Mouse (Mus musculus): Measurements from ENCODE around the gene Cry2. TPM values are rescaled to one million over a fixed set of nuclear protein-coding genes. Genes with fewer than 3 reads are reported as not detected.
A peak's percentile ranks its signal among the peaks of the same experiment; 100 is the strongest.

The Cry2 gene
- polyA plus RNA-seq, 1 experiment from 2014 or later, result 21.3 TPM

DNA sequence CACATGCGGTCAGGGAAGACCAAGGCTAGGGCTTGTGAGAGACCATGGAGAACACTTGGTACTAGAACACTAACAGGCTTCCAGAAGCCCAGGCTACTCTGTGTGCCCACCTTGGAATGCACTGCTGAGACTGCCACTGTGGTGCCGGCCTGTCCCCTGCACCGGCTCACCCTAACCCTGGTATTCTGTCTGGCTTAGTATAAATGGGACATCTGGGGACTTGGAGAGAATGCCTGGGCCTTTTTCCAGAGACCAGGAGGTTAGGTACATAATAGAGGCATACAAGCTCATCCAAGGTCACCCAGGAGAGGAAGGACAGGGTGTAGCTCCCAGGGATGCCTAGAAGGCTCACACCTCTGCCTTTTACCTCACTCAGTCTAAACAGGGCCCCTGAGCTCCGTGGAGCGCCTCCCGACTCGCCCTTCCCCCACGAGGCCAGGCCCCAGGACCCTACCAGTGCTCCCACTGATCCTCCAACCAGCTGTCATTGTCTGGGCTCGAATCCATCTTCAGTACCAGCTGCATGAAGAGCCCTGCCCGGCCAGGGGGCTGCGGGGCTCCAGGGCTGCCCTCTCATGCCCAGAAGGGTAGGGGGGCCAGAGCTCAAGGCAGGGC, 42.0 kb downstream of the Cry2 start:
- peak; percentile 3; the same call in 1 of the 2 replicates for ATAC-seq (replicated peaks; ENCODE audit: low FRiP score)
- peak overlapping the region; percentile 46 for H3K4me3 ChIP-seq (replicated peaks)
- peak overlapping the region; percentile 48 for H3K9ac ChIP-seq
- WGBS, result 19% methylated on average over 11 of the region's 11 CpGs
- H3K9me3 ChIP-seq (replicated peaks), result no peaks in the 10 kb centered on the region
- H3K27me3 ChIP-seq, result no peaks in the 10 kb centered on the region
- H3K4me2 ChIP-seq, result peak overlapping the region; percentile 67
- peak overlapping the region; percentile 92 for H3K27ac ChIP-seq
- peaks cover 7% of the 10 kb centered on the region for H3K36me3 ChIP-seq
- H3K4me1 ChIP-seq, result peaks cover 56% of the 10 kb centered on the region

DNA sequence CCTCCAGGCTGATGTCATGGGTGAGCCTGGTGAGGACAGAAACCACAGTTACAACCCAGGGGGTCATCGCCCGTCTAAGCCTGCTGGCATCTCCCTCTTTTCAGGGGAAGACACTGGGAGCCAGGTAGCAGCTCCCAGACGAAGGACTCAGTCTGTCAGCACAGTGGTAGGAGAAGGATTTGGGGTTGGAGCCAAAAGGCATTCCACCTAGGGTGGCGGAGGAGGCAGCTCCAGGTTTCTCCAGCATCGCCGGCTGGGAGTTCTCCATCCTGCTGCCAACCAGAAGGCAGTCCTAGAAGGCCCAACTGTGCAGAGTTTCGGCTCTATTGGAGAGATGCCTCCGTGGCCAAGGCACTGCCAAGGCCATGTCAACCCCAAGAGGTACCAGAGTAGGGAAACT, 42.7 kb downstream of the Cry2 start:
- Histone ChIP-seq H3K4me2 (peak overlapping the region; percentile 67), H3K4me3 (replicated peaks) (no peak overlapping the region; the same call in 1 of the 2 replicates), H3K9ac (no peak overlapping the region), H3K27ac (0 out of 2 replicates have a peak overlapping the region, but pooled peaks have one; percentile 92), H3K27me3 (no peaks in the 10 kb centered on the region), H3K36me3 (peaks cover 14% of the 10 kb centered on the region), H3K4me1 (peaks cover 56% of the 10 kb centered on the region), H3K9me3 (replicated peaks) (no peaks in the 10 kb centered on the region)
- 82% methylated on average over 8 of the region's 8 CpGs for WGBS
- ATAC-seq (replicated peaks; ENCODE audit: low FRiP score), result no peak

DNA sequence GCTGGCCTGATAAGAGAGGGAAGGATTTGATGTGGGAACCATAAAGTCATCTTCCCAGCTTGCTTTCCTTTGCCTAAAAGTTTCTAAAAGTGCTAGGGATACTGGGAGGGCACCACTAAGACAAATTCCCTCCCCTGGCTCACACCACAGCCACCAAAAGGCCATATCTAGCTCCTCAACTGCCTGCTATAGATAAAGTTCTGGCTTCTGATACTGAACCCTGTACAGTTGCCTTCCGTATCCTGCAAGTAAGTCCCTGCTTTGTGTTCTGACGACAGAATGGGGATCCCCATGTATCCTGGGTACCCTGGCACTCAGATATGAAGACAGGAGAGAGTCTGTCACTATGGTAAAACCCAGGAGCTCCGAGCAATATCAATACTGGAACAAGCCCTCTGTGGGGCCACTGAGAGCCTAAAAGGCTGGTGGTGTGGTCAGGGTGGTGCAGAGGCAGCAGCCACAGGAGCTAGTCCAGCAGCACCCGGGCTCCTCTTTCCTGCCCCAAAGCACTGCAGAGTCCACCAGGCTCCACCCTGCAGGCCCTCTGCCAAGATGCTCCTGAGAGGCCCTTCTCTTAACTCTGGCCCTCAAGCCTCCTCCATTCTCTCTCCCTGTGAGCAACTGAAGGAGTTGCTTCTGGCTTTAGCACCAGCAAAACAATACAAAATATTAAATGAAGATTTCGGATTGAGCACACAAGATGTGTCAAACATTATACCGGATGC, 43.5 kb downstream of the Cry2 start:
- Histone ChIP-seq H3K4me2 (0 out of 2 replicates have a peak overlapping the region, but pooled peaks have one; percentile 88), H3K27ac (0 out of 2 replicates have a peak overlapping the region, but pooled peaks have one; percentile 88)
- no peak for ATAC-seq (replicated peaks; ENCODE audit: low FRiP score)

DNA sequence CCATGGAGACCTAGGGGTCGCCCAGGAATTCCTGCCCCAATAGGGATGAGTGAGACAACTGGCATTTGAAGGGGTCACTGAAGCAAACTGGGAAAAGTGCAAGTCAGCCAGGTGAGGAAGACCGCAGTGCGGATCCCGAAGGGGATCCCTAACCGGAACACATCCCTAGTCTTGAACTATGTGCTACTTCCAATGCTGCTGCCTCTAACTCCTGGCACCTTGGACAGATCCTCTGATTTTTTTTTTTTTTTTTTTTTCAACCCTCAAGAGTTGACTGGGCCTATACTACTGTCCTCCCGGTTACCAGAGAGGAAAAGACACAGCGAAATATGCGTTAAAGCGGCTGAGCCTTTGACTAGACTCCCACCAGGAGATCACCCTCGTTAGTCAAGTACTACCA, 44.2 kb downstream of the Cry2 start:
- peak overlapping the region; percentile 81 for H3K4me3 ChIP-seq (replicated peaks)
- no peak for ATAC-seq (replicated peaks; ENCODE audit: low FRiP score)
- peaks cover 29% of the 10 kb centered on the region for H3K36me3 ChIP-seq
- H3K9me3 ChIP-seq (replicated peaks), result no peaks in the 10 kb centered on the region
- H3K27ac ChIP-seq, result peak overlapping the region; percentile 88
- no peaks in the 10 kb centered on the region for H3K27me3 ChIP-seq
- WGBS, result 4% methylated on average over 10 of the region's 10 CpGs
- 0 out of 2 replicates have a peak overlapping the region, but pooled peaks have one; percentile 69 for H3K9ac ChIP-seq
- peaks cover 56% of the 10 kb centered on the region for H3K4me1 ChIP-seq
- H3K4me2 ChIP-seq, result peak overlapping the region; percentile 88

More for the DNA sequence above, 43.5 kb downstream of the Cry2 start:
- Histone ChIP-seq H3K27me3 (no peaks in the 10 kb centered on the region), H3K9me3 (replicated peaks) (no peaks in the 10 kb centered on the region), H3K4me1 (peaks cover 56% of the 10 kb centered on the region), H3K36me3 (peaks cover 21% of the 10 kb centered on the region), H3K9ac (no peak overlapping the region), H3K4me3 (replicated peaks) (no peak overlapping the region)
- 73% methylated on average over 6 of the region's 6 CpGs for WGBS

DNA sequence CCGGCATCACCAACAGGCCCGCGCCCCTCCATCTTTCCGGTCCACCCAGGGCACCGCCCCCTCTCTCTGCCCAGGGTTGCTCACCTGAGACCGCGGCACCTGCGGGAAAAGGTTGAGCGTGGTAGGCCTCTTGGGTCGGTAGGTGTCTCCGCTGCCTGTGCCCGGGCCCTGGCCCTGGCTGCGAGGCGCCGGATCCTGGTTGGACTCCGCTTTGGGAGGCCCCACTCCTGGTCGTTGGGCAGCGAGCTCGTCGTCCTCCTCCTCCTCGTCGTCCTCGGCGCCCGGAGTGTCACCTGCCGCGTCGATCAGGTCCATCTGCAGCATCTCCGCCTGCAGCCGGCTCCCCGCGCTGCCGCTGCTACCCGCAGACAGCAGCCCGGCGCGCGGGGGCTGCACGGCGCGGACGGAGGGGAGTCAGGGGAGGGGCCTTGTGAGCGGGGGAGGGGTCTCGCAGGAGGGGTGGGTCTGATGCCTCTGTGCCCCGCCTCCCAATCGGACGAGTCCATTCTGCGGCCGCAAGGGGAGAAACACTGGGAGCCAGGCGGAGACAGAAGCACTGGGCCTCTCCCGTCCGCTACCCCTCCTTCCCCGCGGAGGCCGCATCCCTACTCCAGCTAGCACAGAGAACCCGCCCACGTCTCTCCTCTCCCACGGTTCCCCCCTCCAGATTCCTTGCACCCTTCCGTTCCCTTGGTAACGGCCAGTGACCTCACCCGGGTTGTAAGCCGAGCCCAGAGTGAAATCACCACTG, 44.8 kb downstream of the Cry2 start:
- peak; percentile 90 for ATAC-seq (replicated peaks; ENCODE audit: low FRiP score)
- Histone ChIP-seq H3K9ac (peak overlapping the region; percentile 69), H3K4me1 (peaks cover 56% of the 10 kb centered on the region), H3K4me2 (peak overlapping the region; percentile 88), H3K9me3 (replicated peaks) (no peaks in the 10 kb centered on the region), H3K36me3 (peaks cover 34% of the 10 kb centered on the region), H3K4me3 (replicated peaks) (peak overlapping the region; percentile 81), H3K27me3 (no peaks in the 10 kb centered on the region), H3K27ac (peak overlapping the region; percentile 88)
- WGBS, result under 1% methylated on average over 61 of the region's 62 CpGs

DNA sequence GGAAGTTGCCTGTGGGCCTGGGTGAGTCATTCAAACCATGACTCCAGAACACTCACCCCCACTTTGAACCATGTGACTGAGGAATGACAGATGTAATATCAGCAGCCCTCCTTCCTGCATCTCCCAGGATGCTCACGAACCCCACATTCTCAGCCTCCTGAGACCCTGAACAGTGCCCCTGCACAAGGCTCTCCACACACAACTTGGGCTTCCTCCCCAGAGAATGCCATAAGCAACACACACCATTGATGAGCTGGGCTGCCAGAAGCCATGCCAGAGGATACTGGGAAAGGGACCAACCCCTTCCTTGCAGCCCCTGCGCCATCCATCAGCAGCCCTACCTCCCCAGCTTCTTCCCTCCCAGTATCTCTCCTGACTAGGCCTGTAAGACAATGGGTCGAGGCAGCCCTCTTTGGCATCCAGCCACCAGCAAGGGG, 45.7 kb downstream of the Cry2 start:
- Histone ChIP-seq H3K9me3 (replicated peaks) (no peaks in the 10 kb centered on the region), H3K4me2 (peak overlapping the region; percentile 88), H3K9ac (peak overlapping the region; percentile 69), H3K27me3 (no peaks in the 10 kb centered on the region), H3K36me3 (peaks cover 44% of the 10 kb centered on the region), H3K27ac (0 out of 2 replicates have a peak overlapping the region, but pooled peaks have one; percentile 88), H3K4me1 (peaks cover 52% of the 10 kb centered on the region), H3K4me3 (replicated peaks) (peak overlapping the region; percentile 81)
- ATAC-seq (replicated peaks; ENCODE audit: low FRiP score), result no peak
- WGBS, result 61% methylated on average over 3 of the region's 3 CpGs

DNA sequence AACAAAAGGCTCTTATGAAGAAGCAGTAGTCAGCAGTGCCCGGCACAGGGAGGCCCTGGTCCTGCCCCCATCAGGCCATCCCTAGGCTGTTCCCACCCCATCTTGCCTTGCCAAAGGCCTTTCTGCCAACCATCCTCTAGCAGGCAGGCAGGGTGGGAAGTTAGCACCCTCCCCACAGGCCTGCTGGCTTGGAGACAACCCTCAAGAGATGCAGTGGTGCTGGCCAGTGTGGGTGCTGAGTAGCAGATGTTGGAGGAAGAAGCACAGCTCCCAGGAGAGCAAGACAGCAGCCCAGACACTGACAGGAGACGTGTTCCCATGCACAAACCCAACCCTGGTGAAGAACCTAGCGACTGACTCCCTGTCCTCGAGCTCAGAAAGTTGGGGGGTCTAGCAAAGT, 46.2 kb downstream of the Cry2 start:
- no peak for ATAC-seq (replicated peaks; ENCODE audit: low FRiP score)
- H3K9ac ChIP-seq, result no peak overlapping the region
- no peaks in the 10 kb centered on the region for H3K9me3 ChIP-seq (replicated peaks)
- H3K4me2 ChIP-seq, result 0 out of 2 replicates have a peak overlapping the region, but pooled peaks have one; percentile 88
- H3K4me1 ChIP-seq, result peaks cover 47% of the 10 kb centered on the region
- H3K27me3 ChIP-seq, result no peaks in the 10 kb centered on the region
- H3K27ac ChIP-seq, result no peak overlapping the region
- WGBS, result 88% methylated on average over 4 of the region's 4 CpGs
- 0 out of 2 replicates have a peak overlapping the region, but pooled peaks have one; percentile 81 for H3K4me3 ChIP-seq (replicated peaks)
- H3K36me3 ChIP-seq, result peaks cover 49% of the 10 kb centered on the region

DNA sequence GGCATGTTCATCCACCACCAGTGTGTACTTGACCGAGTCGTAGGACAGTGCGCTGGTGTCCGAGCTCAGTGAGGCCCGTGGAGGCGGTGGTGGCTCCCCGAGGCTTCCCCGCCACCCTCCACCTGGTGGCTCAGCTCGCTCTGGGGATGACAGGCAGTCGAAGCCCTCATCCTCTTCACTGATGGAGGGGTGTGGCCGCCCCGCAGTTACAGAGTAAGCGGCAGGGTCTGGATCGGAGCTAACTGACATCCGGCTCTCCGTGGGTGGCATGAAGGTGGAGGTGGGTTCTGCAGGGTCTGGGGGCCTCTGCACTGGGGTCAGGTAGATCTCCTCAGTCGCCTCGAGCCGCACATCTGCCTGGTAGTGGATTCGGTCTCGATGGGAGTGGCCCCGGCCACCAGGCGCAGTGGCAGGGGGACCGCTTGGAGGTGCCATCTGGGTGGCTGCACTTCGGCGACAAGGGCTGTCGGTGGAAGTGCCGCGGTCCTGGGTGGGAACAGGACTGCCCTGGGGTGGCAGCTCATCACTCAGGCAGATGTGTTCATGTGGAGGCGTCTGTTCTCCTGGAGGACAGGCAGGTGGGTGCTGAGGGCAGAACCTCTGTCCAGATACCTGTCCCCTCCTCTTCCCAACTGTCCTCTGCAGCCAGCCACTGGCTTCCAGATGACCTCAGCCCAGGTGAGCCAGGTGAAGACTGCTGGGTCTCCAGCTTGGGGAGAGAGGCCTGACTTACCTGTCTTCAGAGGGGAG, 46.8 kb downstream of the Cry2 start:
- Histone ChIP-seq H3K36me3 (peaks cover 55% of the 10 kb centered on the region), H3K27ac (no peak overlapping the region), H3K4me2 (no peak overlapping the region), H3K9me3 (replicated peaks) (no peaks in the 10 kb centered on the region), H3K4me1 (peaks cover 40% of the 10 kb centered on the region), H3K4me3 (replicated peaks) (no peak overlapping the region), H3K27me3 (no peaks in the 10 kb centered on the region), H3K9ac (no peak overlapping the region)
- ATAC-seq (replicated peaks; ENCODE audit: low FRiP score), result no peak
- WGBS, result 89% methylated on average over 30 of the region's 30 CpGs

DNA sequence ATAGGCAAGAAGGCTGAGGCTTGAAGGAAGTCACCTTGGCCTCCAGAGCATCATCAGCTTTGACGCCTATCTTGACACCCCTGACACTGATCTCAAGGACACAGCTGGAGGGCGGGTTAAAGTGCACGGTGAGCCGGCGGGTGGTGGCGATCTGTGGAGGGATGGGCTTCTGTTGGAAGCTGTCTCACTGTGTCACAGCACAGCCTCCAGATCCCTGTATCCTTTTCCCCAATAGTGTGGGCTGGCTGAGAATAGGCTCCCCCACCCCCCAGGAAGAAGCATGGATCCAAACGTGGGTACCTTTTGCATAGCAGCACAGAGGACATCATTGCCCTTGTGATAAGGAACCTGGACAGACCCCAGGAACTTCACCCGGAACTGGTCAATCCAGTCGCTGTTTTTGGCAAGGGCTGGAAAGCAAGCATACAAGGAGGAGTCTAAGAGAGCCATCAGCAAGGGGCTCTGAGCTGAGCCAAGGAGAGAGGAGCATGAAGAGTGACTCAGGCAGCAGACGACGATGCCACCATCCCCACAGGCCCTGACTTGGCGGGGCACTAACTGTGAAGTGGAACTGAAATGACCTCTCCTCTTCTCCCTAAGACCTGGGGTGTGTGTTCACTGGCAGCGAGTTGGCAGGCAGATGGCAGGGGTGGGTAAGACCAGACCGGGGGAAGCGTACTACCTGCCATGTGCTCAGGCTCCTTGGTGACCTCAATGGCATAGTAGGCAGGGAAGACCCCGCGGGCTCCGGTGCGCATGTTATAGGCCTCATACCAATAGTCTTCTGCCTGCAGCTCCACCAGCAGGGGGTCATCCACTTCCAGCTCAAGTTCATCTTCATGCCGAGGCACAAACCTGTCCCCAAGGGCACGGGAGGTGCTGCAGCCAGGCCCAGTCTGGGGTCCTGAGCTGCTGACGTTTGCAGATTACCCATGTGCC, 48.5 kb downstream of the Cry2 start:
- no peak overlapping the region for H3K4me2 ChIP-seq
- no peak overlapping the region for H3K27ac ChIP-seq
- H3K4me3 ChIP-seq (replicated peaks), result no peak overlapping the region
- H3K9ac ChIP-seq, result no peak overlapping the region
- no peak for ATAC-seq (replicated peaks; ENCODE audit: low FRiP score)
- H3K36me3 ChIP-seq, result peaks cover 69% of the 10 kb centered on the region
- 82% methylated on average over 22 of the region's 22 CpGs for WGBS
- H3K4me1 ChIP-seq, result peaks cover 24% of the 10 kb centered on the region
- H3K27me3 ChIP-seq, result no peaks in the 10 kb centered on the region
- H3K9me3 ChIP-seq (replicated peaks), result no peaks in the 10 kb centered on the region

DNA sequence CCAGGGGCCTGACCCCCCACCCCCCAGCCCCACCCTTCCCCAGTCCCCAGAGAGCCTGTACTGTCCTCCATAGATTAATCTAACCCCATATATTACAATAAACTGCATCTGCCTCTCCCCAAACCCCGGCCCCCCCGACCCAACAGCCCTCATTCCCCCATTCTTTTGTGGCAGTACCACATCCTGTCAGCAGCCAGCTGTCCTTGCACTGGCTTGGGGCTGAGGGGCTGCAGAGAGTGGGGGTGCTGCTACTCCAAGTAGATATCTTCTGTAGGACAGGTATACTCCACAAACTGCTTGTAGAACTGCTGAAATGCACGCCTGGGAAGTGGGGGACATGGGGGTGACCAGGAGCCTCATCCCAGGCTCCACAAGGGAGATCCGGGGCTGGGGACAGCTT, 49.7 kb downstream of the Cry2 start:
- Histone ChIP-seq H3K27ac (no peak overlapping the region), H3K4me1 (peaks cover 14% of the 10 kb centered on the region), H3K4me3 (replicated peaks) (no peak overlapping the region), H3K9me3 (replicated peaks) (no peaks in the 10 kb centered on the region), H3K27me3 (no peaks in the 10 kb centered on the region), H3K4me2 (no peak overlapping the region), H3K36me3 (peaks cover 82% of the 10 kb centered on the region), H3K9ac (no peak overlapping the region)
- no peak for ATAC-seq (replicated peaks; ENCODE audit: low FRiP score)
- 85% methylated on average over 4 of the region's 4 CpGs for WGBS

All from kidney, embryonic 15.5 days (tissue).